ENCODE assay signal across 10 mouse cellular contexts in the genomic region with DNA sequence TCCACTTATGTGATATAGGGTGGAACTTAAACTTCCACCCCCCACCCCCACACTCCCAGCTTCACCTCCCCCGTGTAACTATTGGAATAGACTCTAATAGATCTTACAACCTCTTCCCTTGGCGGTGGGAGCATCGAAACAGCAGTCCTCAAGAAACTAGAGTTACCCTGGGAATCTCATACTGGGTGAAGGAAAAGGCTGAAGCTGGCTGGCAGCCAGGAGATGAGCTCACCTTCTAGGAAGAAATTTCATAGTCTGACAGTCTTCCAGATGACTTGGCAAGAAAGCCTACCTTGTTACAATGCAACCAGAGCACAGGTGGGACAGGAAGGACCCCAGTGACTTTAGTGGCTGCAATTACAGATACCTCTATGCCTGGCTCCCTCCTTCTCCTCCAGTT. TPM values are rescaled to one million over a fixed set of nuclear protein-coding genes. Genes with fewer than 3 reads are reported as not detected.
DNase-seq lines count a peak whose midpoint lies in the region; ATAC-seq and TF ChIP-seq lines count a peak whose summit lies in the region.
"Had no signal": no experiment of that assay in that cellular context is flagged by ENCODE, and none has a peak within 500 bp of the region (broad histone marks: within the 10 kb centered on the region; RNA-seq: fewer than 3 reads in every experiment).

No protein-coding gene starts in this region.

- peak; percentile 38; the same call in 1 of the 2 replicates for ATAC-seq in hindbrain, postnatal 0 days
- ATAC-seq in hindbrain, embryonic 12.5 days (ENCODE audit: low FRiP score) = no peak
- peak; percentile 29 for ATAC-seq in intestine, embryonic 16.5 days

- no peak overlapping the region for H3K27ac ChIP-seq in hindbrain, postnatal 0 days
- no peak overlapping the region for H3K27ac ChIP-seq in hindbrain, embryonic 12.5 days
- H3K27ac ChIP-seq in intestine, embryonic 16.5 days (ENCODE audit: low read length) = 0 out of 2 replicates have a peak overlapping the region, but pooled peaks have one; percentile 24
- H3K27ac ChIP-seq: heart, embryonic 10.5 days had no signal

- 57% methylated on average over 3 of the region's 3 CpGs for WGBS in hindbrain, postnatal 0 days
- WGBS in hindbrain, embryonic 12.5 days = 80% methylated on average over 3 of the region's 3 CpGs
- whole genome bisulfite sequencing in intestine, embryonic 16.5 days = 40% methylated on average over 3 of the region's 3 CpGs

- no peaks in the 10 kb centered on the region for H3K4me1 ChIP-seq in hindbrain, postnatal 0 days (ENCODE audit: insufficient read depth, low read length)
- H3K4me1 ChIP-seq in hindbrain, embryonic 12.5 days = no peaks in the 10 kb centered on the region
- H3K4me1 ChIP-seq in intestine, embryonic 16.5 days (ENCODE audit: control insufficient read depth, insufficient read depth, low read length) = peaks cover 5% of the 10 kb centered on the region
- H3K4me1 ChIP-seq: heart, embryonic 10.5 days; megakaryocyte, embryonic 14.5 days had no signal

- H3K4me3 ChIP-seq in hindbrain, postnatal 0 days (ENCODE audit: low read length) = no peak overlapping the region
- H3K4me3 ChIP-seq in hindbrain, embryonic 12.5 days = no peak overlapping the region
- H3K4me3 ChIP-seq in intestine, embryonic 16.5 days (ENCODE audit: low read length) = no peak overlapping the region
- H3K4me3 ChIP-seq: heart, embryonic 10.5 days; megakaryocyte, embryonic 14.5 days had no signal

- no peak for TF ChIP-seq CTCF in hindbrain, postnatal 0 days (IDR thresholded peaks at IDR 0.05; ENCODE audit: low read depth)

- no peaks in the 10 kb centered on the region for H3K9me3 ChIP-seq in hindbrain, postnatal 0 days (ENCODE audit: low read length)
- H3K9me3 ChIP-seq in hindbrain, embryonic 12.5 days (replicated peaks) = no peaks in the 10 kb centered on the region
- no peaks in the 10 kb centered on the region for H3K9me3 ChIP-seq in intestine, embryonic 16.5 days (ENCODE audit: control insufficient read depth, low read length)
- H3K9me3 ChIP-seq: heart, embryonic 10.5 days had no signal

- no peaks in the 10 kb centered on the region for H3K27me3 ChIP-seq in hindbrain, postnatal 0 days (ENCODE audit: insufficient read depth, low read length)
- H3K27me3 ChIP-seq in hindbrain, embryonic 12.5 days = no peaks in the 10 kb centered on the region
- no peaks in the 10 kb centered on the region for H3K27me3 ChIP-seq in intestine, embryonic 16.5 days (replicated peaks; ENCODE audit: control insufficient read depth, insufficient read depth, low read length)
- H3K27me3 ChIP-seq: megakaryocyte, embryonic 14.5 days had no signal

- H3K9ac ChIP-seq in hindbrain, postnatal 0 days (replicated peaks; ENCODE audit: low read length) = no peak overlapping the region
- no peak overlapping the region for H3K9ac ChIP-seq in hindbrain, embryonic 12.5 days
- no peak overlapping the region for H3K9ac ChIP-seq in intestine, embryonic 16.5 days (ENCODE audit: low read depth, low read length)

- peak; percentile 45 for DNase-seq in hindbrain, postnatal 0 days (ENCODE audit: low spot score)
- DNase-seq in adrenal gland, postnatal 10 days = peak; percentile 19
- peak; percentile 31 to 39 for DNase-seq in right cerebral cortex, postnatal 10 days (ENCODE audit: low spot score in 2 of 2)
- DNase-seq in layer of hippocampus, adult 8-10 months (ENCODE audit: low spot score in 2 of 2) = no peak
- no peak for DNase-seq in embryo, embryonic 9.5 days (ENCODE audit: extremely low spot score)
- DNase-seq in retina, embryonic 14.5 days (ENCODE audit: low spot score) = no peak

- no peaks in the 10 kb centered on the region for H3K36me3 ChIP-seq in hindbrain, postnatal 0 days (ENCODE audit: insufficient read depth, low read length)
- H3K36me3 ChIP-seq in hindbrain, embryonic 12.5 days = no peaks in the 10 kb centered on the region
- no peaks in the 10 kb centered on the region for H3K36me3 ChIP-seq in intestine, embryonic 16.5 days (ENCODE audit: control insufficient read depth, insufficient read depth, low read length)
- H3K36me3 ChIP-seq: heart, embryonic 10.5 days had no signal

- no peak overlapping the region for H3K4me2 ChIP-seq in hindbrain, postnatal 0 days (ENCODE audit: low read depth, low read length)
- no peak overlapping the region for H3K4me2 ChIP-seq in hindbrain, embryonic 12.5 days (replicated peaks)
- H3K4me2 ChIP-seq in intestine, embryonic 16.5 days (ENCODE audit: low read depth, low read length) = no peak overlapping the region

RNA-seq across cellular contexts. Expression of a gene that starts 57.6 kb away (rescaled TPM):
- 10.8 and 12.3 TPM in 2 replicates for total RNA-seq in hindbrain, postnatal 0 days (2014; rRNA removed)
- 7.9 and 8.1 TPM in 2 replicates for polyA plus RNA-seq in hindbrain, postnatal 0 days (2015; fragmentation: Nextera tagmentation; extraction: Ambion mirVana)
- 14.8 and 16.2 TPM in 2 replicates for polyA plus RNA-seq in hindbrain, embryonic 12.5 days (2016; fragmentation: Nextera tagmentation; extraction: Ambion mirVana)
- total RNA-seq in adrenal gland, postnatal 10 days (2021) = 10 to 100 TPM; 60.0 to 68.8 TPM
- 26.8 and 29.5 TPM in 2 replicates for polyA plus RNA-seq in intestine, embryonic 16.5 days (2015; fragmentation: Nextera tagmentation; extraction: Ambion mirVana)
- total RNA-seq in layer of hippocampus, adult 8-10 months (2022) = 10 to 100 TPM; 18.9 to 26.5 (median 24.4) TPM

Comparison
In these comparisons a context has a peak if more than half of its experiments do, and no peak if none do; other contexts are left out.
1. DNase-seq: peak in hindbrain, postnatal 0 days (single experiment), adrenal gland, postnatal 10 days (single experiment) and right cerebral cortex, postnatal 10 days (2 of 2); none in layer of hippocampus, adult 8-10 months (0 of 2), embryo, embryonic 9.5 days (single experiment) and retina, embryonic 14.5 days (single experiment).